Mouse (Mus musculus): ENCODE data around the gene Bmp6.

GRCm38 (mm10) chr13:38342598-38342997, 2.3 kb upstream of the Bmp6 start:
- no peak for TF ChIP-seq POLR2A (IDR thresholded peaks at IDR 0.05; ENCODE audit: low read depth, low read length)
- TF ChIP-seq CTCF (IDR thresholded peaks at IDR 0.05; ENCODE audit: borderline replicate concordance, insufficient read depth, low read length) = no peak
